In the genomic region with DNA sequence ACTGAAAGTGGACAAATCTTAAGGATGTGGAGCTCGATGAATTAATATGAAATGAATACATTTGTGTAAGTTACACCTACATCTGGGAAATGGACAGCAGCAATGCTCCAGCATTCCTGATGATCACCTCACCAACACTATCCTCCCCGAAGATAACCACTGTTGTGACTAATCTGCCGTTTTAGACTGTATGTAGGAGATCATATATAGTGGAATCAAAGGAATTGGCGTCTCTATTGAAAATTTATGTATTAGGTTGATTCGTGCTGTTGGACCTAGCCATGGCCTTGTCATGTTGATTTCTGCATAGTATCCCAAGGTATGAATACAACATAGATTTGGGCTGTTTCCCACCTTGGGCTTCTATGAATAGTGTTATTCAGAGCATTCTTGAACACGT, we compare ENCODE assay signal across 17 mouse cellular contexts.
"Had no signal": no experiment of that assay in that cellular context is flagged by ENCODE, and none has a peak within 500 bp of the region (broad histone marks: within the 10 kb centered on the region; RNA-seq: fewer than 3 reads in every experiment).

No protein-coding gene starts in this region.

- DNase-seq: retina, postnatal 1 day; right cerebral cortex, adult 18-20 months; right cerebral cortex, postnatal 14 days; right cerebral cortex, postnatal 25 days; right cerebral cortex, postnatal 4 days; spleen, adult 18-20 months; thymus, adult 18-20 months; thymus, adult 2 months; thymus, postnatal 14 days; thymus, postnatal 25 days; thymus, postnatal 36 days; thymus, postnatal 4 days had no signal

- H3K9me3 ChIP-seq: neural tube, embryonic 12.5 days; neural tube, embryonic 13.5 days; neural tube, embryonic 15.5 days; stomach, embryonic 15.5 days had no signal

- H3K27me3 ChIP-seq: neural tube, embryonic 12.5 days; neural tube, embryonic 13.5 days; neural tube, embryonic 15.5 days; stomach, embryonic 15.5 days had no signal

- H3K27ac ChIP-seq: neural tube, embryonic 12.5 days; neural tube, embryonic 13.5 days; neural tube, embryonic 15.5 days; stomach, embryonic 15.5 days; stomach, postnatal 0 days had no signal

- H3K4me3 ChIP-seq: neural tube, embryonic 12.5 days; neural tube, embryonic 13.5 days; neural tube, embryonic 15.5 days; stomach, embryonic 15.5 days had no signal

- H3K4me1 ChIP-seq: neural tube, embryonic 12.5 days; neural tube, embryonic 13.5 days; neural tube, embryonic 15.5 days; stomach, embryonic 15.5 days had no signal
